Mouse (Mus musculus) embryo, embryonic 10.5 days (tissue): ENCODE measurements around the gene Olfr1361.

Source experiments
- DNase-seq: peaks from one replicate; pipeline ENCODE4 v3.0.0-alpha.2; 2015; ENCODE audit warnings: low spot score

Olfr1361 gene

GRCm38 (mm10) chr13:21663286-21663685, at the start of gene Olfr1361:
Gene Olfr1361, minus strand, starts transcription at chr13:21663386.
- DNase-seq, result no peak

GRCm38 (mm10) chr13:21711698-21712097, 48.5 kb upstream of the Olfr1361 start:
- no peak for DNase-seq

GRCm38 (mm10) chr13:21710821-21711525, 47.8 kb upstream of the Olfr1361 start:
- peak; percentile 88 for DNase-seq

GRCm38 (mm10) chr13:21710031-21710711, 47.0 kb upstream of the Olfr1361 start:
- peak; percentile 95 for DNase-seq

- no peak for DNase-seq
Measured at GRCm38 (mm10) chr13:21706669-21707068, 43.5 kb upstream of the Olfr1361 start.

- DNase-seq, result no peak
Measured at GRCm38 (mm10) chr13:21697811-21698210, 34.6 kb upstream of the Olfr1361 start, which contains the start of gene Olfr1359. Gene Olfr1359, plus strand, starts transcription at chr13:21698111.

GRCm38 (mm10) chr13:21677305-21677704, 14.1 kb upstream of the Olfr1361 start, which contains the start of gene Olfr1360:
Gene Olfr1360, minus strand, starts transcription at chr13:21677405.
- DNase-seq, result no peak

- DNase-seq, result peak; percentile 3
Measured at GRCm38 (mm10) chr13:21642418-21642817, 20.8 kb downstream of the Olfr1361 start, which contains the start of gene Olfr11. Gene Olfr11, minus strand, starts transcription at chr13:21642518.

- no peak for DNase-seq
Measured at GRCm38 (mm10) chr13:21613922-21614321, 49.3 kb downstream of the Olfr1361 start, which contains the start of gene Olfr1362. Gene Olfr1362, minus strand, starts transcription at chr13:21614022.
